Mouse (Mus musculus): ENCODE results near the gene Slc5a4b. TPM values are rescaled to one million over a fixed set of nuclear protein-coding genes. Genes with fewer than 3 reads are reported as not detected.

Gene Slc5a4b
- polyA plus RNA-seq, 1 experiment from 2014 or later = not detected

DNA sequence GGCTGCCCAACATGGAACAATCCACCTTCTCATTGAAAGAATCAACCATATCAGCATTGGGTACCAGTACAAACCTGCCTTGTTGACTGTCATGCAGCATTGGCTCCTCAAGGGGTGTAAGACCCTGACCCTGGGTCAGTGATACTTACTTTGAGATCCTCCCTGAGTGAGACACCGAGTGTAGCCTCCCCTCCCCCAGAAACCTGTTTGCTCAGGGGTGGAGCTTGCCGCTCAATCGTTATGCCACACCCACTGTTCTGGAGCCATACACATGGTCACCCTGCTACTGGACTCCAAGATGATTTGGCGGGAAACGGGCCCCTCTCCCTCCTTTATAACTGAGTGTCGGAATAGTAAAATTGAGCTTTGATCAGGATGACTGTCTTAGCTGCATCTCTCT is 86.8 kb downstream of the Slc5a4b start:
- Histone ChIP-seq H3K27ac (replicated peaks) (no peak overlapping the region), H3K9me3 (0 out of 2 replicates have a peak, but pooled peaks cover 6% of the 10 kb centered on the region), H3K36me3 (no peaks in the 10 kb centered on the region), H3K4me1 (replicated peaks) (no peaks in the 10 kb centered on the region), H3K4me2 (no peak overlapping the region), H3K27me3 (no peaks in the 10 kb centered on the region), H3K4me3 (no peak overlapping the region), H3K9ac (no peak overlapping the region)
- ATAC-seq (ENCODE audit: low read depth) = no peak
- WGBS = 94% methylated on average over 6 of the region's 6 CpGs

DNA sequence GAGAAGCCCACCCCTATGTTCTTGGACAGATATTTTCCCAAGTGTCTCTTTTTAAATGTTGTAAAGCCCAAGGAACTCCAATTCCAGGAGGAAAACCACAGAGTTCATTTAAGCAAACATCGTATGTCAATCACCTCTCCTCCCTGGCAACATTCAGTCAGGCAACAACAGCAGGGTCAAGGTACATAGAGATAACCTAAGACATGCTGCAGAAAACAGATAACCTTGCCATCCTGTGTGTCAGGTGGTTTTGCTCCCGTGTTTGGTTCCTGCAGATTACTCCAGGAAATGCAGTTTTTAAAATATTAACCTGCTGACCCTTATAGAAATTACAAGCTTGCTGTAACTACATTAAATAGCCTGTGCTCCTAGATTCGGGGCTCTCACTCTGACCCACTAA is 89.0 kb downstream of the Slc5a4b start:
- no peaks in the 10 kb centered on the region for H3K4me1 ChIP-seq (replicated peaks)
- no peak overlapping the region for H3K9ac ChIP-seq
- no peak overlapping the region for H3K4me2 ChIP-seq
- WGBS = 86% methylated on average over 3 of the region's 3 CpGs
- no peak overlapping the region for H3K4me3 ChIP-seq
- H3K27me3 ChIP-seq = no peaks in the 10 kb centered on the region
- H3K9me3 ChIP-seq = 0 out of 2 replicates have a peak, but pooled peaks cover 6% of the 10 kb centered on the region
- ATAC-seq (ENCODE audit: low read depth) = no peak
- H3K36me3 ChIP-seq = no peaks in the 10 kb centered on the region
- H3K27ac ChIP-seq (replicated peaks) = no peak overlapping the region

DNA sequence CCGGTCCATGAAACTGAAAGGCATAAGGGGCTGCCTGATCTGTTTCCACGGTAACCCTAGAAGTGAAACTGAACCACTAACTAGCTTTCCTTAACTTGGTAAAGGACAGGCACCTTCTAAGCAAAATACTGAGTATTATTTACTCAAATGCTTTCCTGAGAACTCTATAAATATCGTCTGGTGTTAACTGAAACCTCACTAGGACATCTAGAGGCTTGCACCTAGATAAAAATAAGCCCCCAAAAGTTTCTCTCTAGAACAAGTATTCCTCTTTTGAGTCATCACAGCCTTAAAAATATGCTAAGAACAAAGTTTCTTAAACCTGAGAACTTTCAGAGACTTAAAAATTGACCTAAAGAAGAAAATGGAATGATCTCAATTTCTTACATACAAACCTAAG is 93.9 kb downstream of the Slc5a4b start:
- H3K9me3 ChIP-seq = peaks cover 2% of the 10 kb centered on the region; the same call in 1 of the 2 replicates
- no peaks in the 10 kb centered on the region for H3K4me1 ChIP-seq (replicated peaks)
- no peaks in the 10 kb centered on the region for H3K36me3 ChIP-seq
- no peak overlapping the region for H3K4me2 ChIP-seq
- 89% methylated on average over 3 of the region's 3 CpGs for WGBS
- no peak for ATAC-seq (ENCODE audit: low read depth)
- no peak overlapping the region for H3K4me3 ChIP-seq
- no peak overlapping the region for H3K27ac ChIP-seq (replicated peaks)
- no peak overlapping the region for H3K9ac ChIP-seq
- no peaks in the 10 kb centered on the region for H3K27me3 ChIP-seq

DNA sequence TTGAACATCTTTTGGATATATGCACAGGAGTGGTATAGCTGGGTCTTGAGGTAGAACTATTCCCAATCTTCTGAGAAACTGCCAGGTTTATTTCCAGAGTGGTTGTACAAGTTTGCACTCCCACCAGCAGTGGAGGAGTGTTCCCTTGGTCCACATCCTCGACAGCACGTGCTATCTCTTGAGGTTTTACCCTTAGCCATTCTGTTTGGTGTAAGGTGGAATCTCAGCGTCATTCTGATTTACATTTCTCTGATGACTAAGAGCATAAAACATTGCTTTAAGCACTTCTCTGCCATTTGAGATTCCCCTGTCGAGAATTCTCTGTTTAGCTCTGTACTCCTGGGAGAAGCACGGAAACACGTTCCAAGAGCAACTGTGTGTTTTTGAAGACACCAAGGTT is 97.8 kb downstream of the Slc5a4b start:
- Histone ChIP-seq H3K9me3 (peaks cover 2% of the 10 kb centered on the region; the same call in 1 of the 2 replicates), H3K27me3 (no peaks in the 10 kb centered on the region), H3K9ac (no peak overlapping the region), H3K27ac (replicated peaks) (no peak overlapping the region), H3K4me1 (replicated peaks) (no peaks in the 10 kb centered on the region), H3K4me3 (no peak overlapping the region), H3K4me2 (no peak overlapping the region), H3K36me3 (no peaks in the 10 kb centered on the region)
- no peak for ATAC-seq (ENCODE audit: low read depth)
- WGBS = 80% methylated on average over 6 of the region's 6 CpGs

DNA sequence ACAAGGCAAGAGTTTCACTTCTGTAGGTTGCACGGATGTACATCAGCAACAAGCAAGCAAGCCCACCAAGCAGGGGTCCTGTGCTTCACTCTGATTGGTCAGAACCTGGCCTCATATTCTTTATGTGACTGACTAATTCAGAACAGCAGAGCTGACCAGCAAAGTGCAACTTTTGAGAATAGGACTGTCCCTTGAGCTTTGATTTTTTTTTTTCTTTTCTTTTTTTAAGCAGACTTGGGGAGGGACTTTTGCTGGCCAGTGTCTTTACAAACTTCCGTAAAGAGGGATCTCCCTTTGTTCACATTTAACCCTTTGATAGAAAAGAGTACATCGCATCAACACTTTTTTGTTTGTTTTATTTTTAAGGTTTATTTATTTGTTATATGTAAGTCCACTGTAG is 100.9 kb downstream of the Slc5a4b start:
- Histone ChIP-seq H3K27me3 (no peaks in the 10 kb centered on the region), H3K27ac (replicated peaks) (no peak overlapping the region), H3K9ac (no peak overlapping the region), H3K4me3 (no peak overlapping the region), H3K4me2 (no peak overlapping the region), H3K9me3 (no peaks in the 10 kb centered on the region), H3K4me1 (replicated peaks) (no peaks in the 10 kb centered on the region), H3K36me3 (no peaks in the 10 kb centered on the region)
- ATAC-seq (ENCODE audit: low read depth) = no peak
- WGBS = 80% methylated on average over 3 of the region's 3 CpGs

Small RNAs within 50 kb of the gene (microRNA-seq; reads per million reads assigned to microRNA genes)
- gene Mir6409 = not detected

Other genes with a start within 250 kb of the Slc5a4b start
- gene Derl3, start 217.5 kb downstream of the Slc5a4b start, polyA plus RNA-seq (2015; fragmentation: Nextera tagmentation; extraction: Ambion mirVana) = 2.1 and 2.9 TPM in 2 replicates
- 279 and 287 TPM in 2 replicates for gene Smarcb1, start 189.3 kb downstream of the Slc5a4b start, polyA plus RNA-seq (2015; fragmentation: Nextera tagmentation; extraction: Ambion mirVana)
- 46.4 and 54.4 TPM in 2 replicates for gene Chchd10, start 177.8 kb downstream of the Slc5a4b start, polyA plus RNA-seq (2015; fragmentation: Nextera tagmentation; extraction: Ambion mirVana)
- 39.0 and 40.4 TPM in 2 replicates for gene Mmp11, start 174.5 kb downstream of the Slc5a4b start, polyA plus RNA-seq (2015; fragmentation: Nextera tagmentation; extraction: Ambion mirVana)
- 1.4 and 3.0 TPM in 2 replicates for gene Gm867, start 170.3 kb downstream of the Slc5a4b start, polyA plus RNA-seq (2015; fragmentation: Nextera tagmentation; extraction: Ambion mirVana)
- 1.2 TPM in 2 replicates for gene Vpreb3, start 167.9 kb downstream of the Slc5a4b start, polyA plus RNA-seq (2015; fragmentation: Nextera tagmentation; extraction: Ambion mirVana)
- gene Gm5134, start 156.4 kb downstream of the Slc5a4b start, polyA plus RNA-seq (2015; fragmentation: Nextera tagmentation; extraction: Ambion mirVana) = not detected in 2 replicates
- gene Zfp280b, start 78.3 kb downstream of the Slc5a4b start, polyA plus RNA-seq (2015; fragmentation: Nextera tagmentation; extraction: Ambion mirVana) = 12.0 and 12.4 TPM in 2 replicates
- not detected in 2 replicates for gene Slc5a4a, start 36.5 kb upstream of the Slc5a4b start, polyA plus RNA-seq (2015; fragmentation: Nextera tagmentation; extraction: Ambion mirVana)
- 211 and 221 TPM in 2 replicates for gene Prmt2, start 126.9 kb upstream of the Slc5a4b start, polyA plus RNA-seq (2015; fragmentation: Nextera tagmentation; extraction: Ambion mirVana)
- gene S100b, start 142.9 kb upstream of the Slc5a4b start, polyA plus RNA-seq (2015; fragmentation: Nextera tagmentation; extraction: Ambion mirVana) = 3.2 and 3.9 TPM in 2 replicates
- 13.7 and 15.0 TPM in 2 replicates for gene Dip2a, start 234.3 kb upstream of the Slc5a4b start, polyA plus RNA-seq (2015; fragmentation: Nextera tagmentation; extraction: Ambion mirVana)